Mouse (Mus musculus) myocyte (in vitro differentiated cells): ENCODE data around the gene Nmur1. TPM values are rescaled to one million over a fixed set of nuclear protein-coding genes. Genes with fewer than 3 reads are reported as not detected.

Experiments used
- H3K27me3 ChIP-seq: one replicate; pipeline ENCODE4 v1.6.1; 2011; ENCODE audit not compliant: control insufficient read depth, insufficient read depth, insufficient read length
- H3K36me3 ChIP-seq: one replicate; pipeline ENCODE4 v1.6.1; 2011; ENCODE audit not compliant: control insufficient read depth, insufficient read depth
- H3K4me2 ChIP-seq: one replicate; pipeline ENCODE4 v1.6.1; 2011; ENCODE audit warnings: low read depth, control low read depth
- H3K4me3 ChIP-seq: one replicate; pipeline ENCODE4 v1.5.1; 2011; ENCODE audit warnings: mild to moderate bottlenecking, control low read depth, moderate library complexity
- H3K79me2 ChIP-seq: one replicate; pipeline ENCODE4 v1.6.1; 2011; ENCODE audit not compliant: control insufficient read depth, insufficient read depth
- H3ac ChIP-seq: one replicate; pipeline ENCODE4 v1.6.1; 2011; ENCODE audit not compliant: control insufficient read depth, insufficient read length
- CEBPB ChIP-seq: IDR thresholded peaks from 2 replicates; pipeline ENCODE4 v1.6.1; 2011; ENCODE audit warnings: mild to moderate bottlenecking, moderate library complexity; ENCODE audit not compliant: poor library complexity, insufficient read depth, severe bottlenecking
- E2F4 ChIP-seq: IDR thresholded peaks from one replicate; pipeline ENCODE4 v1.6.1; 2011; ENCODE audit warnings: mild to moderate bottlenecking, control low read depth, moderate library complexity; ENCODE audit not compliant: insufficient read depth
- MAX ChIP-seq: IDR thresholded peaks from one replicate; pipeline ENCODE4 v1.6.1; 2011; ENCODE audit warnings: low read depth, mild to moderate bottlenecking, control low read depth
- MYOD1 ChIP-seq, 3 experiments: IDR thresholded peaks; one replicate each; pipeline ENCODE4 v1.6.1; 2011; ENCODE audit warnings: control low read depth in 2 of 3, low read depth in 2 of 3, mild to moderate bottlenecking in 2 of 3, moderate library complexity in 1 of 3; ENCODE audit not compliant: insufficient read length in 2 of 3, control insufficient read depth in 1 of 3
- MYOG ChIP-seq, 3 experiments: IDR thresholded peaks; one replicate each; pipeline ENCODE4 v1.6.1; 2011; ENCODE audit warnings: control low read depth in 2 of 3, low read depth in 2 of 3, mild to moderate bottlenecking in 2 of 3; ENCODE audit not compliant: insufficient read length in 2 of 3, control insufficient read depth in 1 of 3, insufficient read depth in 1 of 3
- POLR2A ChIP-seq: IDR thresholded peaks from one replicate; pipeline ENCODE4 v1.6.1; 2011; ENCODE audit warnings: low read depth, mild to moderate bottlenecking, control low read depth, moderate library complexity; ENCODE audit not compliant: insufficient read length
- POLR2AphosphoS2 ChIP-seq: IDR thresholded peaks from one replicate; pipeline ENCODE4 v1.6.1; 2011; ENCODE audit warnings: low read depth, control low read depth; ENCODE audit not compliant: insufficient read length
- REST ChIP-seq: IDR thresholded peaks from one replicate; pipeline ENCODE4 v1.6.1; 2011; ENCODE audit warnings: mild to moderate bottlenecking, control low read depth, moderate library complexity; ENCODE audit not compliant: insufficient read depth, insufficient read length
- SRF ChIP-seq: IDR thresholded peaks from one replicate; pipeline ENCODE4 v1.6.1; 2011; ENCODE audit warnings: low read depth; ENCODE audit not compliant: control insufficient read depth, insufficient read length
- TCF12 ChIP-seq: IDR thresholded peaks from one replicate; pipeline ENCODE4 v1.6.1; 2011; ENCODE audit warnings: mild to moderate bottlenecking, control low read depth; ENCODE audit not compliant: poor library complexity, insufficient read depth, severe bottlenecking
- TCF3 ChIP-seq: IDR thresholded peaks from one replicate; pipeline ENCODE4 v1.6.1; 2011; ENCODE audit warnings: low read depth, control low read depth; ENCODE audit not compliant: insufficient read length
- USF1 ChIP-seq: IDR thresholded peaks from one replicate; pipeline ENCODE4 v1.6.1; 2011; ENCODE audit warnings: low read depth, mild to moderate bottlenecking, control low read depth, moderate library complexity
- polyA plus RNA-seq: library from polyadenylated mRNA; unstranded; fragments of >200 nt; fragmentation: generic; extraction: Trizol; gene quantifications from one replicate; pipeline ENCODE4 v1.2.1, GENCODE M21; 2012; ENCODE audit warnings: missing spikeins

The Nmur1 gene
- polyA plus RNA-seq, 1 experiment: not detected

DNA sequence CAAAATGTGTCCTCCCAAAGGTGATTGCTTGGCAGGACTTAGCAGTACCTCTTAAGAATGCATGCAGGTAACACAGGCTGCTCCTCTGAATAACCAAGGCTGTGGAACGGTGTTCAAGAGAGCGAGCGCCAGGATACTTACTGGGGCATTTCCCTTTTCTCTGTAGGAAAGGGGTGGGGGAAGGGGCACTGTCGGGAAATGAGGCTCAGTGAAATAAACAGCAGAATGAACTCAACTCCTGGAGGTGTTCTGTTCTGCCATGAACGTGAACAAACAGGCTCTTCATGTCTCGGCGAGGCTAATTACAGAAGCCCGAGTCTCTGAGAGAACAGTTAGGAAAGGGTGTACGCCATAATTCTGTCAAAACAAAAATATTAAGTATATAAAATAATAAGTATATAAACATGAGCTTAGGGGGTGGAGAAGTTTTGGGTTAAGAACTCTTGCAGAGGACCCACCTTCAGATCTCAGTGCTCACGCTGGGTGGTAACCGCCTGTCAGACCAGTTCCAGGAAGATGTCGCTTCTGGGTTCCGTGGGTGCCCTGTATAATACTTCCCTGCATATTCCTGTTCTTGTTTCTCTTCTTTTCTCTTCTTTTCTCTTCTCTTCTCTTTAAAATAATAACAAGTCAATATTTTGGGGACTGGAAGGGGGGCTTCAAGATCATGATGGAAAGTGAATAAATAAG is 31.0 kb upstream of the Nmur1 start:
- Histone ChIP-seq H3K27me3 (no peaks in the 10 kb centered on the region), H3K79me2 (no peaks in the 10 kb centered on the region), H3ac (no peak overlapping the region), H3K4me2 (no peak overlapping the region), H3K4me3 (no peak overlapping the region), H3K36me3 (no peaks in the 10 kb centered on the region)
- no peak for TF ChIP-seq E2F4
- TF ChIP-seq SRF: no peak
- no peak for TF ChIP-seq POLR2AphosphoS2
- TF ChIP-seq MAX: no peak
- TF ChIP-seq MYOG (IDR thresholded peaks at IDR 0.05; ENCODE audit: control insufficient read depth in 1 of 3, insufficient read depth in 1 of 3, insufficient read length in 2 of 3, low read depth in 2 of 3): no peak
- TF ChIP-seq USF1: no peak
- no peak for TF ChIP-seq TCF3
- TF ChIP-seq MYOD1 (IDR thresholded peaks at IDR 0.05; ENCODE audit: control insufficient read depth in 1 of 3, insufficient read length in 2 of 3, low read depth in 2 of 3): no peak
- no peak for TF ChIP-seq CEBPB
- no peak for TF ChIP-seq REST
- no peak for TF ChIP-seq TCF12
- no peak for TF ChIP-seq POLR2A

DNA sequence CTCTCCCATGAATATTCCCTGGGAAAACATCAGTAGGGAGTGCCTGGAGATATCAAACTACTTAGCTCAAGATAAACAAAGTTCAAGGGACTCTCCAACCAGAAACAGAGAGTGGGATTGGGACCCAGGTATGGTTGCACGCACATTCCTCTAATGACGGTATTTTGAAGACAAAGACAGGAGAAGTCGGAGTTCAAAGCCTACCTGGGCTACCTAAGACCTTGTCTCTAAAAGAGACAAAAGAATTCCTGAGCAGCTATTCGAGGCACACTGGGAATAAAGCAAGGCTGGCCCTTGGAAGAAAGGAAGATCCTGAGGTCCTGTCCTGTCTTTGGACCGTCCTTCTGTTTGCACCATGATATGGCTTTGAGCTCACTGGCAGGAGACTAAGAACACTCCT is 26.7 kb upstream of the Nmur1 start:
- TF ChIP-seq REST (no peak), E2F4 (no peak)

DNA sequence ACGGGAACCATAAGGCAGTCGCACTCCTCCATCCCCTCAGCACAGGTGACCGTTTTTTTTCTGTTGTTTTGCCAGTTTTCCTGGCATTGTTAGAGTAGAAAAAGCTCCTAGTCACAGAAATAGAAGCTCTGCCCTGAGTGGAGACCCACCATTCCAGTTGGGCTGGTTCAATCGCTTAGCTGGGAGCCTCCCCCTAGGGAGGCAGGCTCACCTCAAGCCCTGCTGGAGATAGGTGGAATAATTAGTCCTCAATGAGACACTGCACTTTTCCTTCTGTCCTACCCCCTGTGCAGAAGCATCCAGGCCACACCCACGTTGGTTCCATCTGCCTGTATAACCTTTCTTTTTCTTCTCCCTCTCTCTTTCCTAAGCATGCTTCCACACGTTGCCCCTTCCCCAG is 23.9 kb upstream of the Nmur1 start:
- no peak overlapping the region for H3ac ChIP-seq
- TF ChIP-seq TCF12: no peak
- TF ChIP-seq MYOD1 (IDR thresholded peaks at IDR 0.05; ENCODE audit: control insufficient read depth in 1 of 3, insufficient read length in 2 of 3, low read depth in 2 of 3): no peak
- TF ChIP-seq SRF: no peak
- TF ChIP-seq POLR2AphosphoS2: no peak
- no peak for TF ChIP-seq REST
- no peak for TF ChIP-seq E2F4
- no peaks in the 10 kb centered on the region for H3K27me3 ChIP-seq
- no peak overlapping the region for H3K4me3 ChIP-seq
- no peaks in the 10 kb centered on the region for H3K79me2 ChIP-seq
- no peak overlapping the region for H3K4me2 ChIP-seq
- no peaks in the 10 kb centered on the region for H3K36me3 ChIP-seq

More for the DNA sequence above, 26.7 kb upstream of the Nmur1 start:
- Histone ChIP-seq H3ac (no peak overlapping the region), H3K79me2 (no peaks in the 10 kb centered on the region), H3K4me2 (no peak overlapping the region), H3K4me3 (no peak overlapping the region), H3K36me3 (no peaks in the 10 kb centered on the region), H3K27me3 (no peaks in the 10 kb centered on the region)

DNA sequence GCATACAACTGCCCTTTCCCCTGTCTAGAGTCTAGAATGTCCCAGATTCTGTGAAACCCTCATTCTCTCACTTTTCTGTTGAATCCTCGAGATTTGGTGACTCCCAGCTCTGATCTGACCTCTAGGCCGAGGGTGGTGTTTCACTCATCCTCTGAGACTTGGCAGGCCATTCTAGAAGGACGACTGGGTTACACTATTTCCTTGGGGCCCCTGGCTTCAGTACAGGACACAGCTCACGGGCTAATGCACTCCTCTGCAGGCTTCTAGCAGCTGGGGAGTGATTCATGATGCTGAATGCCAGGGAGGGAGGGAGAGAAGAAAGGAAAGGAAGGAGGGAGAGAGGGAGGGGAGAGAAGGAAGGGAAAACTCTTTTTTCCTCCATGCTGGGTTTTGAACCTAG is 22.2 kb upstream of the Nmur1 start:
- peak overlapping the region; percentile 65 for H3K4me2 ChIP-seq
- TF ChIP-seq MYOD1 (IDR thresholded peaks at IDR 0.05; ENCODE audit: control insufficient read depth in 1 of 3, insufficient read length in 2 of 3, low read depth in 2 of 3) (peak in 1 of 3 experiments; percentile 31), MYOG (IDR thresholded peaks at IDR 0.05; ENCODE audit: control insufficient read depth in 1 of 3, insufficient read depth in 1 of 3, insufficient read length in 2 of 3, low read depth in 2 of 3) (peak in 2 of 3 experiments; percentile 8 to 13), CEBPB (no peak)
- no peaks in the 10 kb centered on the region for H3K27me3 ChIP-seq

DNA sequence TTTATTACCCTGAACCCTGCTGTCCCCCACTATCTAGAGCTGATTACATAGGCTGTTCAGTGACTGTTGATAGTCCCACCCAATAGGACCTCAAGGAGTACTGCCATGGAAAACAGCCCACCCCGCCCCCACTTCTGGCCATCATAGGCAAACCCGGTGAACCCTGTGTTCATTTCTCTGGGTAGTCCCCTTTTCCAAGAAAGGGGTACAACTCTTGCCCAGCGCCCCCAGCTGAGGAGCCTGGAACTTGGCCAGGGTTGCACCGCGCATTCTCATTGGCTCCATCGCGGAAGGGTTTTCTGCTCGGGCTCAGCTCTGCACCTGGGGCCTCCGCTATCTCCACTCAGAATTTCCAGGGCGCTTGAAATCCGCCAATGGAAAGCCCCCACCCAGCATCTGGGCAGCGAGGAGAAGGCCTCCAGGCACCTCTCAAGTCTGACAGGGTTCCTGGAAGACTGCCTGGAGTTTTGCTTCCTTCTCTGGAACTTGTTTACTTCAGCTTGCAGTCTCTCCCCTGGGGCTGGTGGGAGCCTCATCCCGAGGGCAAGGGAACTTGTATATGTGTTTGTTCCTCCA is 21.7 kb upstream of the Nmur1 start:
- Histone ChIP-seq H3K4me3 (no peak overlapping the region), H3K4me2 (peak overlapping the region; percentile 65), H3ac (no peak overlapping the region), H3K27me3 (no peaks in the 10 kb centered on the region), H3K36me3 (no peaks in the 10 kb centered on the region), H3K79me2 (no peaks in the 10 kb centered on the region)
- TF ChIP-seq MYOG (IDR thresholded peaks at IDR 0.05; ENCODE audit: control insufficient read depth in 1 of 3, insufficient read depth in 1 of 3, insufficient read length in 2 of 3, low read depth in 2 of 3): no peak
- no peak for TF ChIP-seq POLR2AphosphoS2
- no peak for TF ChIP-seq USF1
- TF ChIP-seq TCF3: no peak
- no peak for TF ChIP-seq TCF12

More for the DNA sequence above, 22.2 kb upstream of the Nmur1 start:
- no peak overlapping the region for H3K4me3 ChIP-seq
- H3K36me3 ChIP-seq: no peaks in the 10 kb centered on the region
- no peak overlapping the region for H3ac ChIP-seq
- H3K79me2 ChIP-seq: no peaks in the 10 kb centered on the region
